Mouse (Mus musculus) CH12.LX (cell line): ENCODE results near the gene Cish. TPM values are rescaled to one million over a fixed set of nuclear protein-coding genes. Genes with fewer than 3 reads are reported as not detected.

Source experiments
- DNase-seq: peaks from one replicate; pipeline ENCODE4 v3.0.0-alpha.2; 2013; ENCODE audit errors: extremely low read depth
- H3K27ac ChIP-seq: 2 replicates; pipeline ENCODE4 v1.5.1; 2012; ENCODE audit warnings: low read depth, mild to moderate bottlenecking, control low read depth, moderate library complexity; ENCODE audit not compliant: insufficient read depth
- H3K27me3 ChIP-seq: replicated peaks from 2 replicates; pipeline ENCODE3; 2012; ENCODE audit warnings: inconsistent platforms
- H3K36me3 ChIP-seq, 2 experiments: replicated peaks in 1 of 2; 2 replicates each; pipeline versions ENCODE3 to v1.6.1; 2012; ENCODE audit warnings: inconsistent platforms in 1 of 2, low read length in 1 of 2, mild to moderate bottlenecking in 1 of 2, mixed read lengths in 1 of 2, moderate library complexity in 1 of 2; ENCODE audit not compliant: control insufficient read depth in 1 of 2, insufficient read depth in 1 of 2
- H3K4me1 ChIP-seq, 2 experiments: 2 replicates each; pipeline ENCODE4 v1.6.1; 2012; ENCODE audit warnings: inconsistent platforms in 1 of 2, moderate library complexity in 1 of 2; ENCODE audit not compliant: insufficient read depth in 2 of 2, control insufficient read depth in 1 of 2
- H3K4me2 ChIP-seq: 2 replicates; pipeline ENCODE4 v1.6.1; 2012; ENCODE audit warnings: low read depth, mild to moderate bottlenecking, control low read depth; ENCODE audit not compliant: poor library complexity, insufficient read depth, severe bottlenecking
- H3K4me3 ChIP-seq, 3 experiments: fragments of 150-350 bp in 1 of 3; sonication (generic) in 1 of 3; replicated peaks in 1 of 3; 2 replicates each; pipeline versions ENCODE3 to v1.5.1; 2011 to 2012; ENCODE audit warnings: low read depth in 2 of 3, low read length in 2 of 3, mild to moderate bottlenecking in 2 of 3, moderate library complexity in 2 of 3, control low read depth in 1 of 3, improper control_type of control experiment in 1 of 3, inconsistent platforms in 1 of 3, mixed read lengths in 1 of 3; ENCODE audit not compliant: poor library complexity in 1 of 3
- H3K79me2 ChIP-seq: replicated peaks from 2 replicates; pipeline ENCODE4 v1.6.1; 2012; ENCODE audit warnings: mild to moderate bottlenecking, moderate library complexity; ENCODE audit not compliant: control insufficient read depth, poor library complexity, insufficient read depth, severe bottlenecking; ENCODE audit errors: extremely low read depth
- H3K9ac ChIP-seq: 2 replicates; pipeline ENCODE4 v1.6.1; 2012; ENCODE audit warnings: low read depth, mild to moderate bottlenecking, control low read depth, moderate library complexity; ENCODE audit not compliant: insufficient read depth
- H3K9me3 ChIP-seq: replicated peaks from 2 replicates; pipeline ENCODE3; 2012; ENCODE audit warnings: low read length, inconsistent platforms, mixed read lengths
- BHLHE40 ChIP-seq: IDR thresholded peaks from 2 replicates; pipeline ENCODE4 v1.6.1; 2011; ENCODE audit warnings: mild to moderate bottlenecking, low read depth, low read length, improper control_type of control experiment
- CHD1 ChIP-seq: IDR thresholded peaks from 2 replicates; pipeline ENCODE4 v1.6.1; 2012; ENCODE audit warnings: low read depth, low read length, improper control_type of control experiment, inconsistent platforms
- CTCF ChIP-seq, 2 experiments: IDR thresholded peaks in 1 of 2; conservative IDR thresholded peaks in 1 of 2; 2 replicates each; pipeline ENCODE4 v1.5.1; 2011 to 2012; ENCODE audit warnings: low read depth in 2 of 2, low read length in 2 of 2, improper control_type of control experiment in 1 of 2, inconsistent platforms in 1 of 2, mild to moderate bottlenecking in 1 of 2, moderate library complexity in 1 of 2
- EP300 ChIP-seq: IDR thresholded peaks from 2 replicates; pipeline ENCODE4 v1.6.1; 2011; ENCODE audit warnings: low read length, improper control_type of control experiment
- PAX5 ChIP-seq: IDR thresholded peaks from 2 replicates; pipeline ENCODE4 v1.6.1; 2012; ENCODE audit warnings: low read length, inconsistent platforms, mixed read lengths
- POLR2A ChIP-seq: IDR thresholded peaks from 2 replicates; pipeline ENCODE4 v1.6.1; 2011; ENCODE audit warnings: low read depth, mild to moderate bottlenecking, improper control_type of control experiment, low read length
- RCOR1 ChIP-seq: conservative IDR thresholded peaks from 2 replicates; pipeline ENCODE4 v1.6.1; 2012; ENCODE audit warnings: low read depth, mild to moderate bottlenecking, inconsistent platforms, low read length, improper control_type of control experiment
- UBTF ChIP-seq: IDR thresholded peaks from 2 replicates; pipeline ENCODE4 v1.6.1; 2012; ENCODE audit warnings: low read depth, mild to moderate bottlenecking, inconsistent platforms, low read length, improper control_type of control experiment, moderate library complexity
- dilution Hi-C: fragments of 300-500 bp; cut with MboI; formaldehyde crosslinking; loops from 2 replicates; pipeline ENCODE4 v1.14.3; 2020; ENCODE audit warnings: low sequenced_read_pairs; ENCODE audit not compliant: extremely low pct_unique_long_range_greater_than_20kb, extremely low pct_ligation_motif_present
- in situ Hi-C: fragments of 300-500 bp; cut with MboI; formaldehyde crosslinking; loops from 3 replicates; pipeline ENCODE4 v1.14.3; 2019; ENCODE audit warnings: low sequenced_read_pairs, low pct_ligation_motif_present, low pct_unique_long_range_greater_than_20kb, mixed read lengths
- polyA plus RNA-seq: library from polyadenylated mRNA; unstranded; fragments of >175 nt; gene quantifications from 2 replicates; pipeline ENCODE4 v1.2.1, GENCODE M21; 2012; ENCODE audit warnings: low read depth; ENCODE audit not compliant: insufficient read length
- total RNA-seq, 2 experiments: library from RNA; depleted of rRNA; stranded (reverse); fragments of 300-350 nt in 1 of 2; fragments of >200 nt in 1 of 2; gene quantifications; 2 replicates each; pipeline ENCODE4 v1.2.3; 2012 to 2014

Gene Cish
- total and polyA plus RNA-seq, 3 experiments: 0.43 to 4.6 (median 3.5) TPM

DNA sequence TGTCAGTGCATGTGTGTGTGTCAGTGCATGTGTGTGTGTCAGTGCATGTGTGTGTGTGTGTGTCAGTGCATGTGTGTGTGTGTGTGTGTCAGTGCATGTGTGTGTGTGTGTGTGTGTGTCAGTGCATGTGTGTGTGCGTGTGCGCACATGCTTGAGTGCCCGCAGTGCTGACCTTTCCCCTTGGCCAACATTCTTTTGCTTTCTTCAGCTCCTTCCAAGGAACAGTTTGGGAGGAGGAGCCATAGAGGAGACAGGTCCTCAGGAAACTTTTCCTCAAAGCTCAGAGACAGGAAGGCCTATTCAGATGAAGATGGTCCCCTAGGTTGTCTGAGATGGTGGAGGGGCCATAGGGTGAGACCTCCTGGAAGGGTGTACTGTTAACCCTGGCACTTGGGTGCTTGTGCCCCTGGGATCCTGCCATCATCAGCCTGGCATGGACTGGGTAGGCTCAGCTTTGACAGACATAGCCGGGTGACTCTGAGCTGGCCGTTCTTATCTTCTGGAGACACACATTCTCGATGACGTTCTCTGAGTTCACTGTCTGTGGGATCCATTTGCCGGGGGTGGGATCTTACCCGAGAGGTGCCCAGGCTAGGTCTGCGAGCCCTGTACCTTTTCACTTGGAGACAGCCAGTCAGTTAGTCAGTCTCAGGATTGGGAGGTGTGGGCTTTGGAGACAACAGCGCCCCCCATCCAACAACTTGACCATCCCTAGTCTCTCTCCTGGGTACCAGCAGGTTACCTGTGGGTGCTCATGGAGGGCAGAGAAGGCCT, 11.5 kb downstream of the Cish start:
- Histone ChIP-seq H3K4me3 (peak overlapping the region in 1 of 3 experiments; percentile 47), H3K27me3 (no peaks in the 10 kb centered on the region), H3K27ac (peak overlapping the region; percentile 54; the same call in 1 of the 2 replicates), H3K36me3 (no peaks in the 10 kb centered on the region), H3K9ac (no peak overlapping the region), H3K4me1 (peaks cover 63 to 90% of the 10 kb centered on the region in 2 experiments), H3K79me2 (no peaks in the 10 kb centered on the region), H3K4me2 (no peak overlapping the region), H3K9me3 (no peaks in the 10 kb centered on the region)
- no peak for DNase-seq
- TF ChIP-seq CTCF (conservative IDR thresholded peaks at IDR 0.05 in 1 of 2, IDR thresholded peaks at IDR 0.05 in 1 of 2; ENCODE audit: low read depth in 2 of 2, low read length in 2 of 2) (0 out of 4 replicates have a peak, but pooled peaks of 1 of the 2 experiments have one; percentile 12), POLR2A (no peak)
- dilution Hi-C loops: no loop called here
- in situ Hi-C loops: no loop called here

GRCm38 (mm10) chr9:107307886-107308285, 12.1 kb downstream of the Cish start:
- H3K27ac ChIP-seq: no peak overlapping the region
- dilution Hi-C loops (no loop called here), in situ Hi-C loops (no loop called here)
- no peak overlapping the region for H3K4me2 ChIP-seq
- no peaks in the 10 kb centered on the region for H3K36me3 ChIP-seq
- peaks cover 61 to 90% of the 10 kb centered on the region in 2 experiments for H3K4me1 ChIP-seq
- no peak overlapping the region for H3K4me3 ChIP-seq
- no peak overlapping the region for H3K9ac ChIP-seq
- no peaks in the 10 kb centered on the region for H3K9me3 ChIP-seq
- H3K27me3 ChIP-seq: no peaks in the 10 kb centered on the region
- DNase-seq: no peak
- H3K79me2 ChIP-seq: no peaks in the 10 kb centered on the region
- peak; percentile 49 for TF ChIP-seq BHLHE40
- TF ChIP-seq UBTF: no peak
- TF ChIP-seq POLR2A: no peak
- no peak for TF ChIP-seq RCOR1
- no peak for TF ChIP-seq EP300
- TF ChIP-seq PAX5: no peak

GRCm38 (mm10) chr9:107308346-107309000, 12.6 kb downstream of the Cish start:
- dilution Hi-C loops: no loop called here
- no peak overlapping the region for H3K27ac ChIP-seq
- H3K4me1 ChIP-seq: peaks cover 55 to 90% of the 10 kb centered on the region in 2 experiments
- no peaks in the 10 kb centered on the region for H3K36me3 ChIP-seq
- 0 out of 2 replicates have a peak, but pooled peaks have one; percentile 0 for TF ChIP-seq BHLHE40
- TF ChIP-seq CHD1: no peak
- H3K9ac ChIP-seq: no peak overlapping the region
- H3K79me2 ChIP-seq: no peaks in the 10 kb centered on the region
- no peak overlapping the region for H3K4me3 ChIP-seq
- in situ Hi-C loops: no loop called here
- DNase-seq: no peak
- H3K27me3 ChIP-seq: no peaks in the 10 kb centered on the region
- H3K9me3 ChIP-seq: no peaks in the 10 kb centered on the region
- H3K4me2 ChIP-seq: no peak overlapping the region
